Mouse (Mus musculus): Measurements from ENCODE around the gene Pef1. TPM values are rescaled to one million over a fixed set of nuclear protein-coding genes. Genes with fewer than 3 reads are reported as not detected.

Pef1 gene
- polyA plus RNA-seq, 1 experiment from 2014 or later = 73.2 TPM

DNA sequence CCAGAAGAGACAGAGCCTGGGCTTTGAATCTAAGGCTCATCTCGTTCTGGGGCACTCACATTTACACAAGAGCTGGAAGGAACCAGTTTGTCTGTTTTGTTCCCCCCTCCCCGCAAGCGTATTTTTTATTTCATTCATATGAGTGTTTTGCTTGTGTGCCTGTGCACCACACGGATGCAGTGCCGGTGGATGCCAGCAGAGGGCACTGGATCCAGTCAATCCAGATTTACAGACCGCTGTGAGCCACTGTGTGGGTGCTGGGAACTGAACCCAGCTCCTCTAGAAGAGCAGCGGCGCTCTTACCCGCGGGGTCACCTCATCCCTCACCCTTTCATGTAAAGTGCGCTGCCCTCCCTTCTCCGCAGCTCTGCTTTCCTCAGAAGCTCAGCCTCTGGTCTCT is 1.3 kb downstream of the Pef1 start:
- Histone ChIP-seq H3K4me3 (no peak overlapping the region), H3K9me3 (no peaks in the 10 kb centered on the region), H3K27ac (replicated peaks) (no peak overlapping the region), H3K27me3 (replicated peaks; ENCODE audit: low read depth, poor library complexity, severe bottlenecking) (peaks cover 14% of the 10 kb centered on the region), H3K36me3 (replicated peaks) (no peaks in the 10 kb centered on the region), H3K4me1 (peaks cover 40% of the 10 kb centered on the region)
- DNase-seq (ENCODE audit: low spot score) = no peak
- WGBS = 81% methylated on average over 12 of the region's 12 CpGs

DNA sequence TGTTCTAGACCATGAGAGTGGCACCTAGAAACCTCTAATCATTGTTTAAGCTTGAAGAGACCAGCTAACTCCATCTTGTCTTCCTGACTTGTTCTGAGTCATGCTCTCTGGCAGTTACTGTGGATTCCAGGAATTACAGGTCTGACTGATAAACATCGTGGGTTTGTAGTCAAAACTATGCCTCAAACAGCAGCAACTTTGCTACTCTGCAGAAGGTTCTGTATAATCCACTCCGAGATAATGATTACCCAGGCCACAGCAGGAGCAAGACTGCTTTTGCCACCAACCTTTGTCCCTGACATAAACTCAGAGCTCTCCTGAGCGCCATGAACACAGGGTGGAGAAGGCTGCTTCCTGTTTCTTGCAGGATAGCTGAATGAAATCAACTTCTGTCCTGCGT is 2.2 kb downstream of the Pef1 start:
- no peak for DNase-seq (ENCODE audit: low spot score)
- WGBS = 87% methylated on average over 4 of the region's 4 CpGs
- no peaks in the 10 kb centered on the region for H3K36me3 ChIP-seq (replicated peaks)
- H3K27ac ChIP-seq (replicated peaks) = no peak overlapping the region
- no peak overlapping the region for H3K4me3 ChIP-seq
- peaks cover 46% of the 10 kb centered on the region for H3K4me1 ChIP-seq
- H3K9me3 ChIP-seq = no peaks in the 10 kb centered on the region
- peaks cover 12% of the 10 kb centered on the region for H3K27me3 ChIP-seq (replicated peaks; ENCODE audit: low read depth, poor library complexity, severe bottlenecking)

DNA sequence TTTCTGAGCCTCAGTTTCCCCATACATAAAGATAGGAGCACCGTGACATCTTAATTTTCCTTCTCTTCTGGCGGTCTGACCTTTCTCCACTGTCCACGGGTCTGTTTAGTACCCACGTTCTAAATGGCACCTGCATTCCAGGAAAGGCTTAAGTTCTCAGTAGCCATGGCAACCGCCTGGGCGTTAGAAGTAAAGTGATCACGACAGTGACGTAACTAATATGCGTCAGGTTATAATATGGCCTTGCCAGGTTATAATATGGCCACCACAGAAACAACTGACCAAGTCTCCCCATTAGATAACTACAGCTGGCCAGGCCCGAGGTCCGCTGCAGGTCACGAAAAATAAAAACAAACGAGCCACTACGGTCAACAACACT is 4.7 kb downstream of the Pef1 start:
- Histone ChIP-seq H3K36me3 (replicated peaks) (no peaks in the 10 kb centered on the region), H3K4me3 (peak overlapping the region; percentile 80), H3K4me1 (peaks cover 23% of the 10 kb centered on the region), H3K27me3 (replicated peaks; ENCODE audit: low read depth, poor library complexity, severe bottlenecking) (no peaks in the 10 kb centered on the region; the same call in 1 of the 2 replicates), H3K27ac (replicated peaks) (peak overlapping the region; percentile 89), H3K9me3 (no peaks in the 10 kb centered on the region)
- DNase-seq (ENCODE audit: low spot score) = no peak
- 13% methylated on average over 14 of the region's 14 CpGs for WGBS

GRCm38 (mm10) chr4:130107444-130108131 is 5.2 kb downstream of the Pef1 start:
- Histone ChIP-seq H3K36me3 (replicated peaks) (peaks cover 2% of the 10 kb centered on the region; the same call in 1 of the 2 replicates), H3K27me3 (replicated peaks; ENCODE audit: low read depth, poor library complexity, severe bottlenecking) (no peaks in the 10 kb centered on the region), H3K27ac (replicated peaks) (peak overlapping the region; percentile 89), H3K4me3 (peak overlapping the region; percentile 80), H3K4me1 (peaks cover 18% of the 10 kb centered on the region), H3K9me3 (no peaks in the 10 kb centered on the region)
- WGBS = 1% methylated on average over 39 of the region's 39 CpGs
- DNase-seq (ENCODE audit: low spot score) = peak; percentile 99

- no peak overlapping the region for H3K27ac ChIP-seq (replicated peaks)
- no peak for DNase-seq (ENCODE audit: low spot score)
- peaks cover 12% of the 10 kb centered on the region; the same call in 1 of the 2 replicates for H3K36me3 ChIP-seq (replicated peaks)
- H3K4me1 ChIP-seq = peaks cover 15% of the 10 kb centered on the region
- 87% methylated on average over 3 of the region's 3 CpGs for WGBS
- H3K9me3 ChIP-seq = no peaks in the 10 kb centered on the region
- no peaks in the 10 kb centered on the region for H3K27me3 ChIP-seq (replicated peaks; ENCODE audit: low read depth, poor library complexity, severe bottlenecking)
- peak overlapping the region; percentile 80; the same call in 1 of the 2 replicates for H3K4me3 ChIP-seq
Observed at GRCm38 (mm10) chr4:130108929-130109328, 6.6 kb downstream of the Pef1 start.

- Histone ChIP-seq H3K9me3 (no peaks in the 10 kb centered on the region), H3K36me3 (replicated peaks) (peaks cover 12% of the 10 kb centered on the region), H3K4me1 (peaks cover 15% of the 10 kb centered on the region), H3K27ac (replicated peaks) (no peak overlapping the region), H3K4me3 (no peak overlapping the region), H3K27me3 (replicated peaks; ENCODE audit: low read depth, poor library complexity, severe bottlenecking) (no peaks in the 10 kb centered on the region)
- DNase-seq (ENCODE audit: low spot score) = no peak
- WGBS = 92% methylated on average over 9 of the region's 9 CpGs
Observed at GRCm38 (mm10) chr4:130109666-130110065, 7.3 kb downstream of the Pef1 start.

DNA sequence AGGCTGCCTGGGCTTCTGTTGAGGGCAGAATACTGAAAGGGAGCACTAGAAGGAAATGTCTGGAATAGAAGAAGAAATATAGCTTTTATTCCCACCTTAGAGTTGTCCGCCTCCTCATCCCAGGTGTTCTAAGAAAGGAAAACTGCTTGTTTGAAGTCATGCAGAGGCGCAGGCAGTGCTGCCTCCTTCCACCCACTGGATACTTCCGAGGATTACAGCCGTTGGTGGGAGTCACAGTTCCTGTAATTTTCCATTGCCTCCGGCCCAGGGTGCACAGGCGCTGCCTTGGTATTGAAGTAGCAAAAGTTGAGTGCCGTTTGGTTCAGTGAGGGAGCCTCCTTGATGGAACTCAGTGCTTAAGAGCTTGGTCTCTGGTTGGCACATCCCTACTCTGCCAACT is 7.7 kb downstream of the Pef1 start:
- 88% methylated on average over 7 of the region's 7 CpGs for WGBS
- H3K9me3 ChIP-seq = no peaks in the 10 kb centered on the region
- no peak overlapping the region for H3K27ac ChIP-seq (replicated peaks)
- no peaks in the 10 kb centered on the region for H3K27me3 ChIP-seq (replicated peaks; ENCODE audit: low read depth, poor library complexity, severe bottlenecking)
- no peak for DNase-seq (ENCODE audit: low spot score)
- peaks cover 15% of the 10 kb centered on the region for H3K4me1 ChIP-seq
- no peak overlapping the region for H3K4me3 ChIP-seq
- peaks cover 15% of the 10 kb centered on the region for H3K36me3 ChIP-seq (replicated peaks)

- no peak for DNase-seq (ENCODE audit: low spot score)
- H3K4me3 ChIP-seq = no peak overlapping the region
- no peaks in the 10 kb centered on the region for H3K9me3 ChIP-seq
- H3K27ac ChIP-seq (replicated peaks) = no peak overlapping the region
- H3K4me1 ChIP-seq = peaks cover 15% of the 10 kb centered on the region
- 79% methylated on average over 7 of the region's 7 CpGs for WGBS
- no peaks in the 10 kb centered on the region for H3K27me3 ChIP-seq (replicated peaks; ENCODE audit: low read depth, poor library complexity, severe bottlenecking)
- H3K36me3 ChIP-seq (replicated peaks) = peaks cover 22% of the 10 kb centered on the region
Observed at GRCm38 (mm10) chr4:130112299-130112698, 9.9 kb downstream of the Pef1 start.

DNA sequence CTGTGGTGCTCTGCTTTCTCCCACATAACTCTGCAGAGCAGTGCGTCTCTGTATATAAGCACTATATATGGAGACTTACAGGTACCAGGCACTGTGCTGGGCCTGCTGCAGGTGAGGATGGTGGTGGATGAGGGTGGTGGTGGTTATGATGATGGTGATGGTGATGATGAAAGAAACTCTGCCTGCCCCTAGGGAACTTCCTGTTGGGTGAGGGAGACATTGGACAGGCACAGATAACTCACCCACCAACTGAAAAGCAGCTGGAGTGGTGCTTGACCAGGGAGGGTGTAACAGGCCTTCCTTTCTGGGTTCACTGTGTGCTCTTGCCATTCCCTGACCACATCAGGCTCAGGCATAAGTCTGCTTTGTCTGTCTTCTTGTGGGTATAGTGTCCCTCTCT is 10.4 kb downstream of the Pef1 start:
- H3K9me3 ChIP-seq = no peaks in the 10 kb centered on the region
- H3K27me3 ChIP-seq (replicated peaks; ENCODE audit: low read depth, poor library complexity, severe bottlenecking) = no peaks in the 10 kb centered on the region
- no peak overlapping the region for H3K27ac ChIP-seq (replicated peaks)
- 95% methylated on average over 1 of the region's 1 CpGs for WGBS
- H3K4me1 ChIP-seq = peaks cover 15% of the 10 kb centered on the region
- H3K36me3 ChIP-seq (replicated peaks) = peaks cover 27% of the 10 kb centered on the region
- H3K4me3 ChIP-seq = no peak overlapping the region
- DNase-seq (ENCODE audit: low spot score) = no peak

- Histone ChIP-seq H3K9me3 (no peaks in the 10 kb centered on the region), H3K27ac (replicated peaks) (no peak overlapping the region), H3K4me1 (peaks cover 25% of the 10 kb centered on the region), H3K27me3 (replicated peaks; ENCODE audit: low read depth, poor library complexity, severe bottlenecking) (no peaks in the 10 kb centered on the region), H3K4me3 (no peak overlapping the region), H3K36me3 (replicated peaks) (peaks cover 61% of the 10 kb centered on the region)
- WGBS = 72% methylated on average over 4 of the region's 4 CpGs
- DNase-seq (ENCODE audit: low spot score) = no peak
Observed at GRCm38 (mm10) chr4:130120752-130121151, 18.4 kb downstream of the Pef1 start.

DNA sequence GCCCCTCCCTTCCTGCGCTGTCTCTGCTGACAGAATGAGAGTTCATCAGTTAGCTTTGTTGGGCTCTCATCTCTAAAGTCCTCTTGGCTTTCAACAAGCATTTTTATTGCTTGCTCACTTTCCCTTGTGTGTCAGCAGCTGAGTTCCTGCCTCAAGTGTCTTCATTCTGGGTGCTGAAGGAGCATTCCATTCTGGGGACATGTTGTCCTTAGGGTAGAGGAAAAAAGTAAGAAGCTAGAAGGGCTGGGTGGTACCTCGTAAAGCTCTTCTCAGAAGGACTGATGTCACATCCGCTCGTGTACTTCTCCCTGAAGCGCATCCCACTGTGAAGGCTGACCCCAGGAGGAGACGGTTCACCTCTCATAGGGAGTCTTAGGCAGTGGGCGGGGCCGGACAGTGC is 19.2 kb downstream of the Pef1 start:
- WGBS = 65% methylated on average over 8 of the region's 8 CpGs
- no peak for DNase-seq (ENCODE audit: low spot score)
- H3K36me3 ChIP-seq (replicated peaks) = peaks cover 69% of the 10 kb centered on the region

GRCm38 (mm10) chr4:130123020-130123419 is 20.7 kb downstream of the Pef1 start:
- H3K4me1 ChIP-seq = peaks cover 38% of the 10 kb centered on the region
- H3K27me3 ChIP-seq (replicated peaks; ENCODE audit: low read depth, poor library complexity, severe bottlenecking) = no peaks in the 10 kb centered on the region
- H3K27ac ChIP-seq (replicated peaks) = no peak overlapping the region
- H3K9me3 ChIP-seq = no peaks in the 10 kb centered on the region
- no peak overlapping the region for H3K4me3 ChIP-seq
- 82% methylated on average over 5 of the region's 5 CpGs for WGBS
- H3K36me3 ChIP-seq (replicated peaks) = peaks cover 77% of the 10 kb centered on the region
- DNase-seq (ENCODE audit: low spot score) = no peak

More for the DNA sequence above, 19.2 kb downstream of the Pef1 start:
- Histone ChIP-seq H3K9me3 (no peaks in the 10 kb centered on the region), H3K4me1 (peaks cover 33% of the 10 kb centered on the region), H3K27me3 (replicated peaks; ENCODE audit: low read depth, poor library complexity, severe bottlenecking) (no peaks in the 10 kb centered on the region), H3K27ac (replicated peaks) (no peak overlapping the region), H3K4me3 (no peak overlapping the region)

DNA sequence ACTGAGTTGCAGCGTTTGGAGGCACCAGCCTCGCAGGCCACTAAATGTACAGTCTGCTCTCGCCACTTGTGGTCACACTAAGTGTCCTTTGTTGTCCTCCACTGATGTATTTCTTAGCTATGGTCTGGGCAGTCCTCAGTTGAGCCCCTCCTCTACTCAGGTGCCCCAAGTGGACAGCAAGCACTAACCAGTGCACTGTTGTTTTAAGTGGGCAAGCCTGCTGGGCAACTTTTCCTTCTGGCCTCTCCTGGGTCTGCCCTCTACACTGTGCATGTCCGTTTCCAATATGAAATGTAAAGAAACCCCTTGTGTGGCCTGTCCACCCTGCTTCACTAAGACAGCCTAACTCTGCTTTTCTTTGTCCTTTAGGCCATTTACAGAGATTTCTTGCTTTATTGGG is 21.8 kb downstream of the Pef1 start:
- Histone ChIP-seq H3K4me3 (no peak overlapping the region), H3K27ac (replicated peaks) (no peak overlapping the region), H3K27me3 (replicated peaks; ENCODE audit: low read depth, poor library complexity, severe bottlenecking) (no peaks in the 10 kb centered on the region), H3K36me3 (replicated peaks) (peaks cover 79% of the 10 kb centered on the region), H3K4me1 (peaks cover 41% of the 10 kb centered on the region), H3K9me3 (no peaks in the 10 kb centered on the region)
- 88% methylated on average over 4 of the region's 4 CpGs for WGBS
- no peak for DNase-seq (ENCODE audit: low spot score)
